Mouse (Mus musculus): Measurements from ENCODE around the gene Senp8. TPM values are rescaled to one million over a fixed set of nuclear protein-coding genes. Genes with fewer than 3 reads are reported as not detected.

Senp8 gene
- total RNA-seq, 2 experiments from 2014 or later: 3.8 to 4.5 TPM

- no peak for ATAC-seq (replicated peaks; ENCODE audit: poor library complexity, severe bottlenecking)
Measured at GRCm38 (mm10) chr9:59718237-59718636, 32.3 kb downstream of the Senp8 start.

- no peak for ATAC-seq (replicated peaks; ENCODE audit: poor library complexity, severe bottlenecking)
Measured at GRCm38 (mm10) chr9:59716275-59716898, 34.1 kb downstream of the Senp8 start.

GRCm38 (mm10) chr9:59709225-59709624, 41.3 kb downstream of the Senp8 start:
- no peak for ATAC-seq (replicated peaks; ENCODE audit: poor library complexity, severe bottlenecking)

- ATAC-seq (replicated peaks; ENCODE audit: poor library complexity, severe bottlenecking): no peak; the same call in 1 of the 2 replicates
Measured at GRCm38 (mm10) chr9:59706850-59707825, 43.4 kb downstream of the Senp8 start.

GRCm38 (mm10) chr9:59703099-59703498, 47.4 kb downstream of the Senp8 start:
- ATAC-seq (replicated peaks; ENCODE audit: poor library complexity, severe bottlenecking): no peak

- ATAC-seq (replicated peaks; ENCODE audit: poor library complexity, severe bottlenecking): no peak
Measured at GRCm38 (mm10) chr9:59701094-59701493, 49.4 kb downstream of the Senp8 start.

GRCm38 (mm10) chr9:59696381-59696780, 54.1 kb downstream of the Senp8 start:
- no peak for ATAC-seq (replicated peaks; ENCODE audit: poor library complexity, severe bottlenecking)

- ATAC-seq (replicated peaks; ENCODE audit: poor library complexity, severe bottlenecking): no peak
Measured at GRCm38 (mm10) chr9:59695451-59695813, 55.1 kb downstream of the Senp8 start.

- no peak for ATAC-seq (replicated peaks; ENCODE audit: poor library complexity, severe bottlenecking)
Measured at GRCm38 (mm10) chr9:59694571-59695450, 55.7 kb downstream of the Senp8 start.

- ATAC-seq (replicated peaks; ENCODE audit: poor library complexity, severe bottlenecking): peak; percentile 65
Measured at GRCm38 (mm10) chr9:59692145-59692544, 58.4 kb downstream of the Senp8 start.

- peak; percentile 37; the same call in 1 of the 2 replicates for ATAC-seq (replicated peaks; ENCODE audit: poor library complexity, severe bottlenecking)
Measured at GRCm38 (mm10) chr9:59691635-59692094, 58.8 kb downstream of the Senp8 start.

GRCm38 (mm10) chr9:59687416-59688046, 63.0 kb downstream of the Senp8 start:
- ATAC-seq (replicated peaks; ENCODE audit: poor library complexity, severe bottlenecking): no peak

Other genes starting within 250 kb of the Senp8 start
- gene Hexa, start 211.2 kb downstream of the Senp8 start, total RNA-seq (2014; fragmentation: Nextera tagmentation): 172 and 180 TPM in 2 replicates
- gene Hexa, start 211.2 kb downstream of the Senp8 start, total RNA-seq (2017): 206 TPM in 2 replicates
- gene Tmem202, start 210.9 kb downstream of the Senp8 start, total RNA-seq (2014; fragmentation: Nextera tagmentation): not detected in 2 replicates
- not detected in 2 replicates for gene Tmem202, start 210.9 kb downstream of the Senp8 start, total RNA-seq (2017)
- not detected in 2 replicates for gene Celf6, start 172.8 kb downstream of the Senp8 start, total RNA-seq (2014; fragmentation: Nextera tagmentation)
- not detected in 2 replicates for gene Celf6, start 172.8 kb downstream of the Senp8 start, total RNA-seq (2017)
- 24.7 and 34.6 TPM in 2 replicates for gene Parp6, start 133.4 kb downstream of the Senp8 start, total RNA-seq (2014; fragmentation: Nextera tagmentation)
- 10.9 and 21.2 TPM in 2 replicates for gene Parp6, start 133.4 kb downstream of the Senp8 start, total RNA-seq (2017)
- gene Pkm, start 94.3 kb downstream of the Senp8 start, total RNA-seq (2014; fragmentation: Nextera tagmentation): 513 and 525 TPM in 2 replicates
- gene Pkm, start 94.3 kb downstream of the Senp8 start, total RNA-seq (2017): 1,005 and 1,006 TPM in 2 replicates
- not detected in 2 replicates for gene Gramd2, start 70.6 kb downstream of the Senp8 start, total RNA-seq (2014; fragmentation: Nextera tagmentation)
- gene Gramd2, start 70.6 kb downstream of the Senp8 start, total RNA-seq (2017): not detected in 2 replicates
- 6.8 and 11.2 TPM in 2 replicates for gene Myo9a, start 186 bp upstream of the Senp8 start, total RNA-seq (2014; fragmentation: Nextera tagmentation)
- gene Myo9a, start 186 bp upstream of the Senp8 start, total RNA-seq (2017): 19.4 and 26.4 TPM in 2 replicates
- not detected in 2 replicates for gene Nr2e3, start 209.9 kb upstream of the Senp8 start, total RNA-seq (2014; fragmentation: Nextera tagmentation)
- gene Nr2e3, start 209.9 kb upstream of the Senp8 start, total RNA-seq (2017): not detected in 2 replicates